Mouse (Mus musculus) forebrain, embryonic 11.5 days (tissue): ENCODE results near the gene Mad1l1. TPM values are rescaled to one million over a fixed set of nuclear protein-coding genes. Genes with fewer than 3 reads are reported as not detected.

Source experiments
- ATAC-seq: fragments of 200-750 bp; cut with Nextera tagmentation; replicated peaks from 2 replicates; pipeline ENCODE4 v1.8.0; 2017; ENCODE audit warnings: moderate TSS enrichment; ENCODE audit not compliant: low FRiP score
- DNase-seq: peaks from one replicate; pipeline ENCODE4 v3.0.0-alpha.2; 2017; ENCODE audit warnings: low spot score
- H3K27ac ChIP-seq: fragments of 300-500 bp; sonication (generic); 2 replicates; pipeline ENCODE4 v1.5.1; 2014; ENCODE audit warnings: low read depth, low read length
- H3K27me3 ChIP-seq: fragments of 300-500 bp; sonication (generic); 2 replicates; pipeline ENCODE4 v1.6.1; 2014; ENCODE audit warnings: mild to moderate bottlenecking, low read length, mixed read lengths; ENCODE audit not compliant: control insufficient read depth, insufficient read depth
- H3K36me3 ChIP-seq: fragments of 300-500 bp; sonication (generic); 2 replicates; pipeline ENCODE4 v1.6.1; 2014; ENCODE audit warnings: mild to moderate bottlenecking, low read length, moderate library complexity, mixed read lengths; ENCODE audit not compliant: control insufficient read depth, insufficient read depth
- H3K4me1 ChIP-seq: fragments of 300-500 bp; sonication (generic); replicated peaks from 2 replicates; pipeline ENCODE4 v1.6.1; 2014; ENCODE audit warnings: low read length, mixed read lengths; ENCODE audit not compliant: control insufficient read depth, insufficient read depth
- H3K4me2 ChIP-seq: fragments of 300-500 bp; sonication (generic); 2 replicates; pipeline ENCODE4 v1.6.1; 2014; ENCODE audit warnings: low read depth, mild to moderate bottlenecking, low read length, moderate library complexity, mixed read lengths; ENCODE audit not compliant: severe bottlenecking
- H3K4me3 ChIP-seq: fragments of 300-500 bp; sonication (generic); 2 replicates; pipeline ENCODE4 v1.5.1; 2014; ENCODE audit warnings: low read depth, low read length
- H3K9ac ChIP-seq: fragments of 300-500 bp; sonication (generic); 2 replicates; pipeline ENCODE4 v1.6.1; 2014; ENCODE audit warnings: low read length
- H3K9me3 ChIP-seq: fragments of 300-500 bp; sonication (generic); 2 replicates; pipeline ENCODE4 v1.6.1; 2016; ENCODE audit warnings: low read length, mixed read lengths; ENCODE audit not compliant: control insufficient read depth
- WGBS: fragments of 180-500 bp; shearing (Covaris S2); extraction: QIAGEN DNeasy Blood & Tissue Kit; methylation state at CpG from one replicate; pipeline ENCODE4 v1.1.7; 2014; 5-methylcytosine and 5-hydroxymethylcytosine counted together
- polyA plus RNA-seq: library from polyadenylated mRNA; unstranded; fragments of >200 nt; fragmentation: Nextera tagmentation; extraction: Ambion mirVana; gene quantifications from 2 replicates; pipeline ENCODE4 v1.2.1, GENCODE M21; 2014

Mad1l1 gene
- polyA plus RNA-seq, 1 experiment from 2014 or later = 52.7 TPM

- ATAC-seq (no peak), DNase-seq (no peak)
- WGBS = 88% methylated on average over 2 of the region's 2 CpGs
- H3K9me3 ChIP-seq = no peaks in the 10 kb centered on the region
- no peak overlapping the region for H3K27ac ChIP-seq
- no peaks in the 10 kb centered on the region for H3K36me3 ChIP-seq
- H3K4me2 ChIP-seq = no peak overlapping the region
- H3K4me1 ChIP-seq = no peaks in the 10 kb centered on the region; the same call in 1 of the 2 replicates
- no peaks in the 10 kb centered on the region for H3K27me3 ChIP-seq
- H3K9ac ChIP-seq = no peak overlapping the region
- H3K4me3 ChIP-seq = no peak overlapping the region
These were observed 170.7 kb downstream of the Mad1l1 start for GRCm38 (mm10) chr5:140150694-140151093.

- Histone ChIP-seq H3K27me3 (no peaks in the 10 kb centered on the region), H3K9ac (no peak overlapping the region), H3K4me1 (no peaks in the 10 kb centered on the region; the same call in 1 of the 2 replicates), H3K4me3 (no peak overlapping the region), H3K27ac (no peak overlapping the region), H3K4me2 (no peak overlapping the region), H3K36me3 (no peaks in the 10 kb centered on the region), H3K9me3 (no peaks in the 10 kb centered on the region)
- ATAC-seq = no peak
- 95% methylated on average over 5 of the region's 5 CpGs for WGBS
- DNase-seq = no peak
These were observed 171.2 kb downstream of the Mad1l1 start for GRCm38 (mm10) chr5:140150136-140150535.

- WGBS = 90% methylated on average over 4 of the region's 4 CpGs
- no peak for DNase-seq
These were observed 172.1 kb downstream of the Mad1l1 start for GRCm38 (mm10) chr5:140149298-140149697.

GRCm38 (mm10) chr5:140143541-140143940 is 177.8 kb downstream of the Mad1l1 start:
- Histone ChIP-seq H3K9ac (no peak overlapping the region), H3K9me3 (no peaks in the 10 kb centered on the region), H3K4me3 (no peak overlapping the region), H3K4me1 (no peaks in the 10 kb centered on the region), H3K36me3 (no peaks in the 10 kb centered on the region), H3K4me2 (no peak overlapping the region), H3K27ac (no peak overlapping the region), H3K27me3 (no peaks in the 10 kb centered on the region)
- DNase-seq (no peak), ATAC-seq (no peak)
- WGBS = 96% methylated on average over 2 of the region's 2 CpGs

More at GRCm38 (mm10) chr5:140149298-140149697, 172.1 kb downstream of the Mad1l1 start:
- Histone ChIP-seq H3K4me1 (no peaks in the 10 kb centered on the region; the same call in 1 of the 2 replicates), H3K9me3 (no peaks in the 10 kb centered on the region), H3K27me3 (no peaks in the 10 kb centered on the region), H3K36me3 (no peaks in the 10 kb centered on the region), H3K4me3 (no peak overlapping the region), H3K27ac (no peak overlapping the region), H3K9ac (no peak overlapping the region), H3K4me2 (no peak overlapping the region)
- ATAC-seq = no peak

- DNase-seq (no peak), ATAC-seq (no peak)
- no peak overlapping the region for H3K4me3 ChIP-seq
- H3K9ac ChIP-seq = no peak overlapping the region
- WGBS = 87% methylated on average over 4 of the region's 4 CpGs
- no peaks in the 10 kb centered on the region for H3K27me3 ChIP-seq
- no peaks in the 10 kb centered on the region for H3K4me1 ChIP-seq
- H3K36me3 ChIP-seq = no peaks in the 10 kb centered on the region; the same call in 1 of the 2 replicates
- no peak overlapping the region for H3K27ac ChIP-seq
- no peak overlapping the region for H3K4me2 ChIP-seq
- H3K9me3 ChIP-seq = no peaks in the 10 kb centered on the region
These were observed 180.0 kb downstream of the Mad1l1 start for GRCm38 (mm10) chr5:140141336-140141735.

GRCm38 (mm10) chr5:140140214-140140613 is 181.1 kb downstream of the Mad1l1 start:
- no peak overlapping the region for H3K9ac ChIP-seq
- ATAC-seq (no peak), DNase-seq (peak; percentile 80)

GRCm38 (mm10) chr5:140135734-140136625 is 185.4 kb downstream of the Mad1l1 start:
- 89% methylated on average over 8 of the region's 8 CpGs for WGBS
- Histone ChIP-seq H3K9me3 (no peaks in the 10 kb centered on the region), H3K9ac (no peak overlapping the region), H3K4me3 (no peak overlapping the region), H3K4me2 (no peak overlapping the region), H3K27me3 (no peaks in the 10 kb centered on the region), H3K4me1 (no peaks in the 10 kb centered on the region), H3K27ac (no peak overlapping the region), H3K36me3 (no peaks in the 10 kb centered on the region; the same call in 1 of the 2 replicates)
- ATAC-seq (no peak), DNase-seq (no peak)

More at GRCm38 (mm10) chr5:140140214-140140613, 181.1 kb downstream of the Mad1l1 start:
- Histone ChIP-seq H3K36me3 (no peaks in the 10 kb centered on the region; the same call in 1 of the 2 replicates), H3K4me2 (no peak overlapping the region), H3K27me3 (no peaks in the 10 kb centered on the region), H3K9me3 (no peaks in the 10 kb centered on the region), H3K4me3 (no peak overlapping the region), H3K27ac (no peak overlapping the region), H3K4me1 (no peaks in the 10 kb centered on the region)

- whole genome bisulfite sequencing = 89% methylated on average over 7 of the region's 7 CpGs
These were observed 187.3 kb downstream of the Mad1l1 start for GRCm38 (mm10) chr5:140134021-140134420.

More at GRCm38 (mm10) chr5:140134021-140134420, 187.3 kb downstream of the Mad1l1 start:
- Histone ChIP-seq H3K36me3 (no peaks in the 10 kb centered on the region; the same call in 1 of the 2 replicates), H3K4me3 (no peak overlapping the region), H3K27ac (no peak overlapping the region), H3K27me3 (peaks cover 3% of the 10 kb centered on the region; the same call in 1 of the 2 replicates), H3K4me2 (no peak overlapping the region), H3K9ac (no peak overlapping the region), H3K9me3 (no peaks in the 10 kb centered on the region), H3K4me1 (peaks cover under 1% of the 10 kb centered on the region; the same call in 1 of the 2 replicates)
- DNase-seq (no peak), ATAC-seq (no peak)
